Mouse (Mus musculus) spleen, adult 2 months (tissue): ENCODE data around the gene Slc16a7.

Experiments
- CTCF ChIP-seq: fragments of 200-500 bp; IDR thresholded peaks from 2 replicates; pipeline ENCODE4 v1.5.1; 2011; ENCODE audit warnings: mild to moderate bottlenecking, inconsistent platforms; ENCODE audit not compliant: insufficient read depth, insufficient read length, insufficient replicate concordance; ENCODE audit errors: extremely low read depth
- POLR2A ChIP-seq: fragments of 200-500 bp; IDR thresholded peaks from 2 replicates; pipeline ENCODE4 v1.6.1; 2011; ENCODE audit warnings: low read depth, low read length, inconsistent platforms

- TF ChIP-seq CTCF (no peak), POLR2A (no peak)
These were observed 123.4 kb downstream of the Slc16a7 start for GRCm38 (mm10) chr10:125265901-125266300.
